Mouse (Mus musculus) small intestine, adult 2 months (tissue): ENCODE results near the gene Pik3r2.
A peak's percentile ranks its signal among the peaks of the same experiment; 100 is the strongest.

Experiments used
- CTCF ChIP-seq: fragments of 200-500 bp; IDR thresholded peaks from 2 replicates; pipeline ENCODE4 v1.5.1; 2012; ENCODE audit warnings: low read depth, mild to moderate bottlenecking, control low read depth, inconsistent platforms, low read length, moderate library complexity, mixed read lengths; ENCODE audit not compliant: insufficient replicate concordance, insufficient read length; ENCODE audit errors: extremely low read depth
- POLR2A ChIP-seq: fragments of 200-500 bp; IDR thresholded peaks from 2 replicates; pipeline ENCODE4 v1.6.1; 2012; ENCODE audit warnings: low read depth, mild to moderate bottlenecking, control low read depth, inconsistent platforms, low read length, moderate library complexity

DNA sequence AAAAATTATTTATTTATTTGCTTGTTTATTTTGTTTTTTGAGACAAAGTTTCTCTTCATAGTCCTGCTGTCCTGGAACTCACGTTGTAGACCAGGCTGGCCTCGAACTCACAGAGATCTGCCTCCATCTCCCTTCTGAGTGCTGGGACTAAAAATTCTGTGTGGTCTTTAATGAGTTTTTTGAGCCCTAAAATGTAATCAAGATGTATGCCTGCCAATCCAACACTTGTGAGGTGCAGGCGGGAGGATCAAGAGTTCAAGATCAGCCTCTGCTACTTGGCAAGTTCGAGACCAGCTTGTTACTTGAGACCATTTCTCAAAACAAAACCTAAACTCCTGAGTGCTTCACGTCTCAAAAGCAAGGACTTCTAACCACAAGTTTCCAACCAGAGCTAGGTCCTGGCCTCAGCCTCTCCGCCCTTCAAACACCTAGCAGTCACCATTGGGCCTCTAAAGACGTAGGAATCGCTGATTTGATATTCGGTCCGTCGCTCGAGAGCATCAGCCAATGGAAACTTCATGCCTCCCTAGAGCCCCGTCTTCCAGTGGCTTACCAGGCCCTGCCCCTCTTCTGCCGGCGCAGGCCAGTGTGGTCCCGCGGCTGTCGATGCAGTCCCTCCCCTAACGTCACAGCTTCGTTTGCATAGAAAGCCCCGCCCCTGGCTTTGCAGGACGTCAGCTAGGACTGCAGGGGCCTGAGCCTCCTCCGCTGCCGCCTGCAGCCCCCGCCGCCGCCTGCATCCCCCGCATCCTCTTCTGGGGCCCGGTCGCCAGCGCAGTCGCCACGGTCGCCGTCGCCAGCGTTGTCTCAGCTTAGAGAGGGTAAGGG lies 22.3 kb downstream of the Pik3r2 start, which contains the start of gene Rab3a:
- no peak for TF ChIP-seq CTCF
- peak; percentile 61 for TF ChIP-seq POLR2A
